Mouse (Mus musculus) neural tube, embryonic 12.5 days (tissue): ENCODE results near the gene Hist1h1t. TPM values are rescaled to one million over a fixed set of nuclear protein-coding genes. Genes with fewer than 3 reads are reported as not detected.

Source experiments
- ATAC-seq: fragments of 200-750 bp; cut with Nextera tagmentation; 2 replicates; pipeline ENCODE4 v1.8.0; 2017; ENCODE audit warnings: low read depth, mild to moderate bottlenecking, moderate TSS enrichment, moderate library complexity; ENCODE audit not compliant: low FRiP score
- H3K27ac ChIP-seq: fragments of 300-500 bp; sonication (generic); 2 replicates; pipeline ENCODE4 v1.5.1; 2016
- H3K27me3 ChIP-seq: fragments of 300-500 bp; sonication (generic); replicated peaks from 2 replicates; pipeline ENCODE4 v1.6.1; 2016; ENCODE audit warnings: mild to moderate bottlenecking
- H3K36me3 ChIP-seq: fragments of 300-500 bp; sonication (generic); 2 replicates; pipeline ENCODE4 v1.6.1; 2016; ENCODE audit warnings: mild to moderate bottlenecking
- H3K4me1 ChIP-seq: fragments of 300-500 bp; sonication (generic); 2 replicates; pipeline ENCODE4 v1.6.1; 2016
- H3K4me2 ChIP-seq: fragments of 300-500 bp; sonication (generic); replicated peaks from 2 replicates; pipeline ENCODE4 v1.6.1; 2016; ENCODE audit warnings: mild to moderate bottlenecking
- H3K4me3 ChIP-seq: fragments of 300-500 bp; sonication (generic); 2 replicates; pipeline ENCODE4 v1.5.1; 2016
- H3K9ac ChIP-seq: fragments of 300-500 bp; sonication (generic); 2 replicates; pipeline ENCODE4 v1.6.1; 2016; ENCODE audit warnings: mild to moderate bottlenecking
- H3K9me3 ChIP-seq: fragments of 300-500 bp; sonication (generic); 2 replicates; pipeline ENCODE4 v1.6.1; 2016; ENCODE audit warnings: mild to moderate bottlenecking
- whole genome bisulfite sequencing: fragments of 180-500 bp; shearing (Covaris S2); methylation state at CpG from one replicate; pipeline ENCODE4 v1.1.7; 2016; 5-methylcytosine and 5-hydroxymethylcytosine counted together
- microRNA-seq: library from miRNA; unstranded; fragments of <30 nt; microRNA quantifications from one replicate; pipeline ENCODE4, GENCODE M21; 2017
- polyA plus RNA-seq: library from polyadenylated mRNA; unstranded; fragments of >200 nt; fragmentation: Nextera tagmentation; extraction: Ambion mirVana; gene quantifications from 2 replicates; pipeline ENCODE4 v1.2.1, GENCODE M21; 2016

Hist1h1t gene
- polyA plus RNA-seq, 1 experiment from 2014 or later, result not detected

DNA sequence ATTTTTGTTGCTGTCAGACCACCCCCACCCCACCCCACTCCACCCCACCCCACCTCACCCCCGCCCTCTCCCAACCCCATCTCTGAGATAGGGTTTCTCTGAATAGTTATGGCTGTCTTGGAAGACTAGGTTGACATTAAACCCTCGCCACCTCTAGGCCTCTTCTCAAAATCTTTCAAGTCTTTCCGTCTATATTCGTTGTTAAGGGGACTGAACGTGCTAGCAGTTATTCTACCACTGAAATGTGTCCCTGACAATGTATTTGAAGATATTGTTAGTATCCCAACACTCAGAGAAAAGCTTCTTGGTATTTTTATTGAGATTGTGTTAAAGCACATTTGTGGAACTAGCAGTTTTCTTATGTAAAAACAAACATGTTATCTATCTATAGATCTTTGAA, 45.3 kb downstream of the Hist1h1t start:
- Histone ChIP-seq H3K9me3 (no peaks in the 10 kb centered on the region), H3K27me3 (no peaks in the 10 kb centered on the region), H3K4me2 (peak overlapping the region; percentile 97), H3K27ac (no peak overlapping the region), H3K4me3 (no peak overlapping the region), H3K9ac (no peak overlapping the region), H3K36me3 (no peaks in the 10 kb centered on the region), H3K4me1 (peaks cover 10% of the 10 kb centered on the region)
- no peak for ATAC-seq
- WGBS, result 66% methylated on average over 5 of the region's 5 CpGs

DNA sequence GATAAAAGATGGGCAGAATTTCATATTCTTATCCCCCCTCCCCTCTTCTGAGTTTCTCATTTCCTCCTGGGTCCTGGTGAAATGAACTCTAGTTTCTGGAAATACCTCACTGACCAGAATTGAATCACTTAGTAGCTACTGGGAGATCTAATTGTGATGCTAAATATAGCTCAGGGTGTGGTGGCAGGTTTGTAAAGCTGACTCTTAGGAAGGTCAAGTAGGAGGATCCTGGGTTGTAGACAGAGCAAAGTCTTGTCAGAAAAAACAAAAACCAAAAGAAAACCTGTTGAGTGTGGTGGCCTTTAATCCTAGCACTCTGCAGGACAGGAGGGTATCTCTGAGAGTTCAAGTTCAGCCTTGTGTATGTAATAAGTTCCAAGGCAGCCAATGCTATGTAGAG, 46.4 kb downstream of the Hist1h1t start:
- ATAC-seq, result no peak
- H3K4me3 ChIP-seq, result no peak overlapping the region
- no peak overlapping the region for H3K27ac ChIP-seq
- no peaks in the 10 kb centered on the region for H3K9me3 ChIP-seq
- no peak overlapping the region for H3K9ac ChIP-seq
- H3K4me2 ChIP-seq, result no peak overlapping the region
- H3K27me3 ChIP-seq, result no peaks in the 10 kb centered on the region
- H3K36me3 ChIP-seq, result no peaks in the 10 kb centered on the region
- peaks cover 10% of the 10 kb centered on the region for H3K4me1 ChIP-seq

DNA sequence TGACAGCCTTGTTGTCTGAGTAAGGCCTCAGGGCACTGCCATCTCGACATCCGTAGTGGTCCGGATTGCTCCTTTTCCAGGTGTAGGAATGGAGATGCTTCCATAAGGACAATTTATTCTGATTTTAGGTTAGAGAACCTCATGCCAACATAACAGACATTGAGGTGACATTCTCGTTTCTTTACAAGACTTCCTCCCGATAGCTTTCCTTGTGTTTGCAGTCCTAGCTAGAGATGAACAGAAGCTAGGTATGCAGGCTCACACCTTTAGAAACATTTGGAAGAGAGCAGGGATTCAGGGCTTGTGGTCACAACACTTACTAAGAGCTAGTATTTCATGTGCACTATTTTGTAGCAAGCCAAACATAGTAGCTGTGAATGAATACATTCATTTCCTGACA, 47.6 kb downstream of the Hist1h1t start:
- H3K36me3 ChIP-seq, result no peaks in the 10 kb centered on the region
- no peak overlapping the region for H3K9ac ChIP-seq
- peaks cover 14% of the 10 kb centered on the region for H3K4me1 ChIP-seq
- no peaks in the 10 kb centered on the region for H3K27me3 ChIP-seq
- 85% methylated on average over 5 of the region's 5 CpGs for WGBS
- H3K9me3 ChIP-seq, result no peaks in the 10 kb centered on the region
- ATAC-seq, result no peak
- H3K4me2 ChIP-seq, result no peak overlapping the region
- H3K27ac ChIP-seq, result no peak overlapping the region
- no peak overlapping the region for H3K4me3 ChIP-seq

DNA sequence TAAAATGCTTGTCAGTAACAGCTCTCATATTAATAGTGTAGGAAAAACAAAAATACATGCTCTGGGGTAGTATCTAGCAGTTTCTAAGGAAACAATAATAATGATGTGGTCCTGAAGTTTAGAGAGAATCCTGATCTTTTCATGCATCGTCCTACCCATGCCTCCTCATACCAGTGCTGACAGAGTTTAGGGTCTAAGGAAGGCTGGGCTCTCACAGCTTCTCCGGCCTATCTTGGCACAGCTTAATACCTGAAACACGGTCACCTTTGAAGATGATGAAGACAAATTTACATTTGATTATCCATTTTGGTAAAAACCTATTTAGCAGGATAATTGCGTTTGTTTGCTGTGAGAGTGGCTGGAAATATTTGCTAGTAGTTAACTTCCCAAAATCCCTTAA, 48.3 kb downstream of the Hist1h1t start:
- ATAC-seq, result no peak
- WGBS, result 56% methylated on average over 4 of the region's 4 CpGs
- no peaks in the 10 kb centered on the region for H3K9me3 ChIP-seq
- peak overlapping the region; percentile 60 for H3K4me2 ChIP-seq
- no peak overlapping the region for H3K9ac ChIP-seq
- H3K4me3 ChIP-seq, result 0 out of 2 replicates have a peak overlapping the region, but pooled peaks have one; percentile 18
- no peaks in the 10 kb centered on the region for H3K36me3 ChIP-seq
- no peaks in the 10 kb centered on the region for H3K27me3 ChIP-seq
- H3K4me1 ChIP-seq, result peaks cover 14% of the 10 kb centered on the region
- no peak overlapping the region for H3K27ac ChIP-seq

DNA sequence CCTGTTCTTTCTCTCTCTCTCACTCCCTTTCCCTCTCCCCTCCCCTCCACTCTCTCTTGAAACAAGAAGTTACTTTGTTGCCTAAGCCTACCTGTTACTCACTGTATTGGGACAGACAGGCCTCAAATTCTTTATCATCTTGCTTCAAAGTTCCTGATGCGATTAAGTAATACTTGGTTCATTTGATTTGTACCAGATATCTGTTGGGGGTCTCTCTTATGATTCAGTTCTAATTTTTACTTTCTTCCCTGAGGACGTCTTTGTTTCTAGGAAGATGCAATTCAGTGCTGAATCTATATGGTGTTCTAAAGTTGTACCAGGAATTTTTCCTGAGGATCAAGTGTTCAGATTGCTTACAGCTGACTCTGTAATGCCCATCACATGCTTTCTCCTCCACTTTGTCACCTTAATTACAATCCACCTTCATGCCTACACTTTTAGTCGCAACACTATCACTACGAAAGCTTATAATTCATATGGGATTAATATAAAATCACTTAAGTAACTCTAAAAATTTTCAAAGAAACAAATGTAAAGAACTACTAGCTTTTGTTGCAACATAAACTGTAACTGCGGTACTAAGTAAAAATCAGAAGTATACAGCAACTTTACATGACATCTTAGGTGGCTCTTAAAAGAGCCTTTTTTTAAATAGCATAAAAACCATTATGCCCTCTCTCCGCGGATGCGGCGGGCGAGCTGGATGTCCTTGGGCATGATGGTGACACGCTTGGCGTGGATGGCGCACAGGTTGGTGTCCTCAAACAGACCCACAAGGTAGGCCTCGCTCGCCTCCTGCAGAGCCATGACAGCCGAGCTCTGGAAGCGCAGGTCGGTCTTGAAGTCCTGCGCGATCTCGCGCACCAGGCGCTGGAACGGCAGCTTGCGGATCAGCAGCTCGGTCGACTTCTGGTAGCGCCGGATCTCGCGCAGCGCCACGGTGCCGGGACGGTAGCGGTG, 49.1 kb downstream of the Hist1h1t start:
- ATAC-seq, result no peak
- peak overlapping the region; percentile 49 for H3K9ac ChIP-seq
- no peaks in the 10 kb centered on the region for H3K36me3 ChIP-seq
- H3K4me1 ChIP-seq, result peaks cover 8% of the 10 kb centered on the region; the same call in 1 of the 2 replicates
- H3K27ac ChIP-seq, result no peak overlapping the region
- no peaks in the 10 kb centered on the region for H3K27me3 ChIP-seq
- H3K9me3 ChIP-seq, result no peaks in the 10 kb centered on the region
- WGBS, result under 1% methylated on average over 24 of the region's 36 CpGs
- peak overlapping the region; percentile 60 for H3K4me2 ChIP-seq
- H3K4me3 ChIP-seq, result peak overlapping the region; percentile 26

DNA sequence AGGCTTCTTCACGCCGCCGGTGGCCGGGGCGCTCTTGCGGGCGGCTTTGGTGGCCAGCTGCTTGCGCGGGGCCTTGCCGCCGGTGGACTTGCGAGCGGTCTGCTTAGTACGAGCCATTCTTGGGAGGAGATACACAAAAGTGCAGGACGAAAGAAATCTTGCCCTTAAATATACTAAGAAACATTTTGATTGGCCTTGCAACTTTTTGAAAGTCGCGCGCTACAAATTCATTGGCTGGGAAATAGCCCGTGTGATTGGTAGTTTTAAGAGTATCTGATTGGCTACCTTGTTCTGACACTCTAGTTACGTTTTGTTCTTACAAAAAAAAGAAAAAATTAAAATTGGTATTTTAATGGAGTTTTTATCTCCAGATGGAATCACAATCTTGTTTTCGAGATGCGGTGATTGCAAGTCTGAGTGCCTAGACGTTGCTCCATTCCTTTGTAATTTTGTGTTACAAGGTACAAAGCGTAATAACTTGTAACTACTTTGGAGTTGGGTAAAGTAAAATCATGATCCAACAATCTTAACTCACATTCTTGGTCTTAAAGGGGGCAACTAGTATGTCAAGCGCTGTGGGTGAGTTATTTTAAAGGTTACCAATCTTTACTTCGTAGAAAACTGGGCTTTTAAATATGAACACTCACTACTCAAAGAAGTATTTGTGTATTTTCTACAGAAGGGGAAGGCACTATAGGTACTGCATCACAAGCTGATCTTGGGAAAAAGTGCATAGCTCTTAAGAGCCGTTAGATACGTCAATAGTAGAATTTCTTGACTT, 50.0 kb downstream of the Hist1h1t start, which contains the start of gene Hist1h3c:
Gene Hist1h3c, minus strand, starts transcription at position 222 of the 781 bp plus-strand sequence.
- H3K27ac ChIP-seq, result peak within 1 kb of the TSS; percentile 94
- no peaks in the 10 kb centered on the region for H3K9me3 ChIP-seq
- H3K4me1 ChIP-seq, result peaks cover 5% of the 10 kb centered on the region; the same call in 1 of the 2 replicates
- H3K27me3 ChIP-seq, result no peaks in the 10 kb centered on the region
- H3K9ac ChIP-seq, result peak within 1 kb of the TSS; percentile 58
- peak; percentile 69 for ATAC-seq
- peak within 1 kb of the TSS; percentile 39 for H3K4me3 ChIP-seq
- no peaks in the 10 kb centered on the region for H3K36me3 ChIP-seq
- peak within 1 kb of the TSS; percentile 60 for H3K4me2 ChIP-seq
- under 1% methylated on average over 28 of the region's 28 CpGs for WGBS

Small RNA genes within 50 kb of the gene (microRNA-seq; reads per million reads assigned to microRNA genes)
- gene Gm44314 (not detected), gene Gm44350 (not detected)

Other genes with a start within 250 kb of the Hist1h1t start
- not detected in 2 replicates for gene Btn1a1, start 229.9 kb upstream of the Hist1h1t start, polyA plus RNA-seq
- gene Btn2a2, start 207.0 kb upstream of the Hist1h1t start, polyA plus RNA-seq, result 0.23 and 0.31 TPM in 2 replicates
- gene Hist1h4h, start 164.8 kb upstream of the Hist1h1t start, polyA plus RNA-seq, result 4.6 and 6.6 TPM in 2 replicates
- gene Hist1h2af, start 161.9 kb upstream of the Hist1h1t start, polyA plus RNA-seq, result 2.7 and 5.6 TPM in 2 replicates
- 3.0 and 5.4 TPM in 2 replicates for gene Hist1h3g, start 160.4 kb upstream of the Hist1h1t start, polyA plus RNA-seq
- gene Hist1h2bh, start 152.4 kb upstream of the Hist1h1t start, polyA plus RNA-seq, result 0.63 TPM in 2 replicates
- 0.60 and 0.63 TPM in 2 replicates for gene Hist1h3f, start 151.8 kb upstream of the Hist1h1t start, polyA plus RNA-seq
- 0.79 and 1.00 TPM in 2 replicates for gene Hist1h4f, start 144.2 kb upstream of the Hist1h1t start, polyA plus RNA-seq
- 0.30 and 0.37 TPM in 2 replicates for gene Hist1h1d, start 142.6 kb upstream of the Hist1h1t start, polyA plus RNA-seq
- 5.1 and 7.4 TPM in 2 replicates for gene Hist1h3e, start 133.4 kb upstream of the Hist1h1t start, polyA plus RNA-seq
- 52.5 and 96.7 TPM in 2 replicates for gene Hist1h2ae, start 124.6 kb upstream of the Hist1h1t start, polyA plus RNA-seq
- 8.8 and 11.8 TPM in 2 replicates for gene Hist1h2bg, start 124.4 kb upstream of the Hist1h1t start, polyA plus RNA-seq
- gene Hist1h2bf, start 121.6 kb upstream of the Hist1h1t start, polyA plus RNA-seq, result 3.4 and 6.6 TPM in 2 replicates
- gene Hist1h2ad, start 121.4 kb upstream of the Hist1h1t start, polyA plus RNA-seq, result 0.86 and 2.8 TPM in 2 replicates
- 3.8 and 4.9 TPM in 2 replicates for gene Hist1h3d, start 120.1 kb upstream of the Hist1h1t start, polyA plus RNA-seq
- gene Hist1h4d, start 114.2 kb upstream of the Hist1h1t start, polyA plus RNA-seq, result 65.8 and 97.5 TPM in 2 replicates
- gene Hist1h2be, start 74.7 kb upstream of the Hist1h1t start, polyA plus RNA-seq, result 1.9 and 2.1 TPM in 2 replicates
- 12.8 and 20.3 TPM in 2 replicates for gene Hist1h1e, start 73.3 kb upstream of the Hist1h1t start, polyA plus RNA-seq
- gene Hist1h2ac, start 11.9 kb upstream of the Hist1h1t start, polyA plus RNA-seq, result 0.66 and 0.74 TPM in 2 replicates
- gene Hist1h2bc, start 11.6 kb upstream of the Hist1h1t start, polyA plus RNA-seq, result 28.0 and 29.4 TPM in 2 replicates
- gene Hist1h4c, start 2.6 kb downstream of the Hist1h1t start, polyA plus RNA-seq, result 5.1 and 7.8 TPM in 2 replicates
- 3.9 TPM in 2 replicates for gene Hfe, start 15.0 kb downstream of the Hist1h1t start, polyA plus RNA-seq
- 13.3 and 13.6 TPM in 2 replicates for gene Hist1h1c, start 43.0 kb downstream of the Hist1h1t start, polyA plus RNA-seq
- 6.8 and 7.4 TPM in 2 replicates for gene Hist1h3c, start 49.8 kb downstream of the Hist1h1t start, polyA plus RNA-seq
- gene Hist1h2bb, start 50.9 kb downstream of the Hist1h1t start, polyA plus RNA-seq, result 1.3 and 1.7 TPM in 2 replicates
- 28.5 and 44.2 TPM in 2 replicates for gene Hist1h2ab, start 55.3 kb downstream of the Hist1h1t start, polyA plus RNA-seq
- 5.8 and 10.0 TPM in 2 replicates for gene Hist1h3b, start 56.5 kb downstream of the Hist1h1t start, polyA plus RNA-seq
- gene Hist1h4b, start 61.2 kb downstream of the Hist1h1t start, polyA plus RNA-seq, result 4.5 and 6.1 TPM in 2 replicates
- gene Hist1h4a, start 65.4 kb downstream of the Hist1h1t start, polyA plus RNA-seq, result 1.0 TPM in 1 of 2 replicates, not detected in the other
- 3.5 and 3.6 TPM in 2 replicates for gene Hist1h3a, start 66.6 kb downstream of the Hist1h1t start, polyA plus RNA-seq
- gene Hist1h1a, start 67.9 kb downstream of the Hist1h1t start, polyA plus RNA-seq, result 1.5 and 3.0 TPM in 2 replicates
- not detected in 2 replicates for gene Trim38, start 74.1 kb downstream of the Hist1h1t start, polyA plus RNA-seq
- not detected in 2 replicates for gene Slc17a2, start 111.2 kb downstream of the Hist1h1t start, polyA plus RNA-seq
- 0.18 TPM in 1 of 2 replicates, not detected in the other for gene Slc17a3, start 143.6 kb downstream of the Hist1h1t start, polyA plus RNA-seq
- gene Slc17a1, start 171.9 kb downstream of the Hist1h1t start, polyA plus RNA-seq, result not detected in 2 replicates
- gene Slc17a4, start 219.2 kb downstream of the Hist1h1t start, polyA plus RNA-seq, result 0.14 and 0.37 TPM in 2 replicates
- not detected in 2 replicates for gene Hist1h2ba, start 238.3 kb downstream of the Hist1h1t start, polyA plus RNA-seq
- gene Hist1h2aa, start 238.6 kb downstream of the Hist1h1t start, polyA plus RNA-seq, result not detected in 2 replicates